In genomic region chr16:30881186-30881585, GRCm38 (mm10) we compare ENCODE assay signal across 20 mouse cellular contexts.
A peak's percentile ranks its signal among the peaks of the same experiment; 100 is the strongest.
DNase-seq lines count a peak whose midpoint lies in the region; ATAC-seq lines count a peak whose summit lies in the region.
"Had no signal": no experiment of that assay in that cellular context is flagged by ENCODE, and none has a peak within 500 bp of the region (broad histone marks: within the 10 kb centered on the region; RNA-seq: fewer than 3 reads in every experiment).

No protein-coding gene starts in this region.

- H3K9me3 ChIP-seq in hindbrain, embryonic 10.5 days, result no peaks in the 10 kb centered on the region
- no peaks in the 10 kb centered on the region for H3K9me3 ChIP-seq in hindbrain, embryonic 16.5 days (ENCODE audit: control insufficient read depth, low read length)
- H3K9me3 ChIP-seq in limb, embryonic 10.5 days (replicated peaks), result no peaks in the 10 kb centered on the region
- H3K9me3 ChIP-seq: embryonic facial prominence, embryonic 10.5 days; embryonic facial prominence, embryonic 12.5 days; forebrain, embryonic 13.5 days; forebrain, embryonic 15.5 days had no signal

- H3K4me1 ChIP-seq in hindbrain, embryonic 10.5 days (replicated peaks), result peaks cover 15% of the 10 kb centered on the region
- peaks cover 3% of the 10 kb centered on the region; the same call in 1 of the 2 replicates for H3K4me1 ChIP-seq in hindbrain, embryonic 16.5 days (ENCODE audit: control insufficient read depth, insufficient read depth, low read depth, low read length)
- H3K4me1 ChIP-seq in limb, embryonic 10.5 days, result 0 out of 2 replicates have a peak, but pooled peaks cover 5% of the 10 kb centered on the region
- H3K4me1 ChIP-seq: embryonic facial prominence, embryonic 12.5 days had no signal

- H3K27me3 ChIP-seq in hindbrain, embryonic 10.5 days (ENCODE audit: insufficient read depth, poor library complexity, severe bottlenecking), result no peaks in the 10 kb centered on the region
- no peaks in the 10 kb centered on the region for H3K27me3 ChIP-seq in hindbrain, embryonic 16.5 days (replicated peaks; ENCODE audit: control insufficient read depth, insufficient read depth, low read length)
- no peaks in the 10 kb centered on the region; the same call in 1 of the 2 replicates for H3K27me3 ChIP-seq in limb, embryonic 10.5 days (ENCODE audit: low read depth, poor library complexity, severe bottlenecking)
- H3K27me3 ChIP-seq: forebrain, embryonic 13.5 days; forebrain, embryonic 15.5 days; Patski had no signal

- H3K27ac ChIP-seq in hindbrain, embryonic 10.5 days, result 0 out of 2 replicates have a peak overlapping the region, but pooled peaks have one; percentile 5
- no peak overlapping the region for H3K27ac ChIP-seq in hindbrain, embryonic 16.5 days (ENCODE audit: low read depth, low read length)
- no peak overlapping the region for H3K27ac ChIP-seq in limb, embryonic 10.5 days
- H3K27ac ChIP-seq: embryonic facial prominence, embryonic 10.5 days; embryonic facial prominence, embryonic 12.5 days; forebrain, embryonic 13.5 days; forebrain, embryonic 15.5 days had no signal

- H3K36me3 ChIP-seq in hindbrain, embryonic 10.5 days, result no peaks in the 10 kb centered on the region
- H3K36me3 ChIP-seq in hindbrain, embryonic 16.5 days (ENCODE audit: control insufficient read depth, insufficient read depth, low read length), result no peaks in the 10 kb centered on the region
- no peaks in the 10 kb centered on the region for H3K36me3 ChIP-seq in limb, embryonic 10.5 days
- H3K36me3 ChIP-seq: embryonic facial prominence, embryonic 10.5 days; embryonic facial prominence, embryonic 12.5 days; forebrain, embryonic 15.5 days had no signal

- no peak overlapping the region for H3K4me3 ChIP-seq in hindbrain, embryonic 10.5 days
- H3K4me3 ChIP-seq in hindbrain, embryonic 16.5 days (ENCODE audit: low read length), result no peak overlapping the region
- no peak overlapping the region for H3K4me3 ChIP-seq in limb, embryonic 10.5 days
- H3K4me3 ChIP-seq: embryonic facial prominence, embryonic 10.5 days; embryonic facial prominence, embryonic 12.5 days; forebrain, embryonic 13.5 days; forebrain, embryonic 15.5 days had no signal

- ATAC-seq in hindbrain, embryonic 16.5 days, result no peak
- ATAC-seq: activated CD4-positive, CD25-positive, alpha-beta regulatory T cell, adult 4 months; forebrain, embryonic 13.5 days; forebrain, embryonic 15.5 days; forebrain, postnatal 0 days; Patski had no signal

- H3K4me2 ChIP-seq in hindbrain, embryonic 16.5 days (ENCODE audit: low read length), result no peak overlapping the region
- H3K4me2 ChIP-seq: embryonic facial prominence, embryonic 12.5 days; forebrain, embryonic 13.5 days; forebrain, embryonic 15.5 days had no signal

- no peak for DNase-seq in hindbrain, embryonic 10.5 days (ENCODE audit: low spot score)
- peak; percentile 38 for DNase-seq in kidney, adult 9 months
- no peak for DNase-seq in kidney, adult 11 months
- no peak for DNase-seq in limb, embryonic 10.5 days (ENCODE audit: low spot score)
- DNase-seq: adrenal gland, adult 8-10 months; adrenal gland, postnatal 14 days; adrenal gland, postnatal 36 days; cerebellum, adult 11-12 months; cerebellum, adult 2 months; cerebellum, adult 9-10 months; cerebellum, postnatal 10 days; cerebellum, postnatal 25 days; forebrain, postnatal 0 days had no signal

- no peak overlapping the region for H3K9ac ChIP-seq in hindbrain, embryonic 16.5 days (ENCODE audit: low read depth, low read length)
- H3K9ac ChIP-seq: embryonic facial prominence, embryonic 12.5 days; forebrain, embryonic 13.5 days; forebrain, embryonic 15.5 days; forebrain, postnatal 0 days had no signal

- WGBS in hindbrain, embryonic 10.5 days, result 62% methylated on average over 5 of the region's 5 CpGs
- 73% methylated on average over 5 of the region's 5 CpGs for WGBS in hindbrain, embryonic 16.5 days
- 49% methylated on average over 5 of the region's 5 CpGs for WGBS in limb, embryonic 10.5 days
